Mouse (Mus musculus): ENCODE measurements around the gene Slc8a2.

Gene Slc8a2

DNA sequence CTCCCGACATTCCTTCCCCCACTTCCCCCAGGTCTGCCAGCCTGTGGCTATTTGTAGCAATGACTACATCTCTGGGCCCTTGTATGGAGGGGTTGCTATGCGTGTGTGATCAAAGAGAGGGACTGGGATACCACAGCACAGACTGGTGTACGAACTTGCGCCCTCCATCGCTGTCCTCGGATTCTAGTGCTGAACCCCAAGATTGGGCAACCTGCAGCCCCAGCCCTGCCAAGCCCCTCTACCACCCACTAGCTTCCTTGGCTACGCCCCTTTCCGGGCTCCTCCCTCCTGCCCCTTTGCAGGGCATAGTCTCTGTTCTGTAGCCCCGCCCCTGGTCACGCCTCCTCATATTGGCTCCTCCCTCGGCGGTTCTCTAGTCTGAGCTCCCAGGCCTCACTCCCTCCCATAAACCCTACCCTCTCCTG, at the start of gene Slc8a2:
Gene Slc8a2, plus strand, starts transcription at position 406 of the 425 bp plus-strand sequence.
- peak; percentile 49 for DNase-seq

- no peak for DNase-seq
Measured at GRCm38 (mm10) chr7:16079947-16080346, 49.7 kb upstream of the Slc8a2 start.

GRCm38 (mm10) chr7:16080581-16080980, 49.0 kb upstream of the Slc8a2 start:
- no peak for DNase-seq

DNA sequence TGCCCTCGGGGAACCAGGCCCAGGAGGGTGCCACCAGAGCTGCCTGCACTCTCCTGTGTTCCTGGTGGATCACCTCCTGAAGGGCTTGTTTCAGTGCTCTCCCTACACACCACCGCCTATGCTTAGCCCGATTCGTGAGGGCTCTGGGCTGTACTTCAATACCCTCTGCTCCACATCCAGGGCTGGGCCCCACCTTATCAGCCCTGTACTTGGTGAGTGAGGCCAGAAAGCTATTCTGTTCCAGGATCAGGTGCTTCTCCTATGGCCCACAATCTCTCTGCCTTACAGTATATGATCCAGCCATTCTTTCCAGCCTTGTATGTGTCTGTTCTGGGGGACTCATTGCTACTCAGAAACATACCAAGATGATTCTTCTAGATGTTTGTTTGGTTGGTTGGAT, 46.3 kb upstream of the Slc8a2 start:
- DNase-seq, result no peak

DNA sequence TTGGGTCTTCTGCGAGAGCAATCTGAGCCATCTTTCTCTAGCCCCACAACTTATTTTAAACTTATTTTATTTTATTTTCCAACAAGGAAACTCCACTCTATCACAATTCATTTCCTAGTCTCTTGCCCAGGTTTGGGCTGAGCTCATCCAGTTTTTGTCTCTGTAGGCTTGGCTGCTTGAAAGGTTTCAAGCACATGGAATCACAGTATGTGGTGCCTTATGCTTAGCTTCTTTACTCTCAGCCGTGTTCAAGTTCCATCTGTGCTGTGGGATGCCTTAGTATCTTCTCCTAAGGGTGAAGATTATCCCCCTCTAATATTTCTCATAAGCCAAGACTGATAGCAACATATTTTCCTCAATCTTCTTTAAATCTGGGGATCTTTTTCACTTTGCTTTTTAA, 42.0 kb upstream of the Slc8a2 start:
- DNase-seq, result no peak

GRCm38 (mm10) chr7:16094592-16094991, 35.0 kb upstream of the Slc8a2 start:
- no peak for DNase-seq

- DNase-seq, result peak; percentile 100
Measured at GRCm38 (mm10) chr7:16098021-16099017, 31.3 kb upstream of the Slc8a2 start, which contains the start of gene Napa. Napa (plus strand) TSS chr7:16098458.

DNA sequence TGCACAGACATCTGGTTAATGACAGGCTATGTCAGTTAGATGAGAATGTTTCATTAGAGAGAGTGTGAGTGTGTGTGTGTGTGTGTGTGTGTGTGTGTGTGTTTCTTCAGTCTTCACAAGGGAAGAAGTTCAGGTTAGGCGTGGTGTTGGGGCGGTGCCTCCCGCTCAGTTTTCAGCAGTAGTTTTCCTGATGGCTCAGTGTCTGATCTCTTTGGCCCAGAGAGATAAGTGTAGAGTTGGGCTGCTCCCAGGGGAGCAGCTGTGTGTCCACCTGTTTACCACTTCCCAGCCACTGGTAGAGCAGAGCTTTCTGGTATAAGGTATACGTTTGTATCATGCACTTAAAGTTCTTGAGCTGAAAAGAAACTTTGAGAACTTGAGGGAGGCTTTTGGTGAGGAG, 29.7 kb upstream of the Slc8a2 start:
- no peak for DNase-seq

DNA sequence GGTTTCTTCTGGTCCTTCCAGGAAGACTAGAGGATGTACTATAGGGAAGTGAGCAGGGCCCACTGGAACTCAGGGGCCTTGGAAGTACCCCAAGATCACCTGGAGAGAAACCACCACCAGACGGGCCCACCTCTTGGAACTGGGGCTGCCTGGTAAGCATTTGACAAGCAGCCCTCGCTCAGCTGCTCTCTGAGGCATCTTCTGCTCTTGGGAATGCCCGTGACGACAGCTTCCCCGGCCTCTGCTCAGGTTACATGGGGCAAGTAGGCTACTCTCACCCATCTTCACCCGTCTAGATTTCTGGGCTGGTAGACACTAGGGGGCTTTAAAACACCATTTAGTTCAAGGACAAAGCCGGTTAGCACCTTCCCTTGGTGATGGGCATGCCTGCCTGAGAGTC, 28.5 kb upstream of the Slc8a2 start:
- DNase-seq, result no peak

- no peak for DNase-seq
Measured at GRCm38 (mm10) chr7:16101726-16102475, 27.7 kb upstream of the Slc8a2 start.

- no peak for DNase-seq
Measured at GRCm38 (mm10) chr7:16102686-16103226, 26.9 kb upstream of the Slc8a2 start.

- peak; percentile 21 for DNase-seq
Measured at GRCm38 (mm10) chr7:16103760-16104159, 25.9 kb upstream of the Slc8a2 start.

DNA sequence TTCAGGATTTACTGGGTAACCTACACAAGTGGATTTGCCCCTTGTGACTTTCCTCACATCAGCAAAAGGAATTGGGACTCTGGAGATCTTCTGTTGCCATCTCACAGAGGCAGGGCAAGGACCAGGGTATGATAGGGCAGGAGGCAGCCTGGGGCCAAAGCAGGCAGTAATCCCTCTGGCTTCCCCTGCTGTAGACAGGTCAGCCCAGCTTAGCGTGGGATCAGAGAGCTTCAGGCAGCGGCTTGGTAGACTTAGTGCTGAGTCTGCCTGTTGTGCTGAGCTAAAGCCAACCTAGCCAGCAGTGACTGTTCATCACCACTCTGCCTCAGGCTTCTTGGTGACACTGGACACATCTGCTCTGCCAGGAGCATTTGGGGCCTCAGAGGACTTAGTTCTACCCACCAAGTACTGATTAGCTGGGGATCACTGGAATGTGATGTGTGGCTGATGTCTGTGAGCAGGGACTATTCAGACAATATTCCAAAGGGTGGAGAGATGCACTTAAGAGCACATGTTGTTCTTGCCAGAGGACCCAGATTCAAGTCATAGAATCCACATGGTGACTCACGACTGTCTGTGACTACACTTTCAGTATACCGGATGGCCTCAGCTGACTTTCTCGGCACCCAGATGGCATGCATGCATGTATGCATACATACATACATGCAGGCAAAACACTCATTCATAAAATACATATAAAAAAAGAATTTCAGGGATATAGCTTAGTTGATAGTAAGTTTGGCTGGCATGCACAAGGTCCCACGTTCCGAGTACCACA, 24.8 kb upstream of the Slc8a2 start:
- DNase-seq, result no peak

- DNase-seq, result no peak
Measured at GRCm38 (mm10) chr7:16108886-16109542, 20.6 kb upstream of the Slc8a2 start.

DNA sequence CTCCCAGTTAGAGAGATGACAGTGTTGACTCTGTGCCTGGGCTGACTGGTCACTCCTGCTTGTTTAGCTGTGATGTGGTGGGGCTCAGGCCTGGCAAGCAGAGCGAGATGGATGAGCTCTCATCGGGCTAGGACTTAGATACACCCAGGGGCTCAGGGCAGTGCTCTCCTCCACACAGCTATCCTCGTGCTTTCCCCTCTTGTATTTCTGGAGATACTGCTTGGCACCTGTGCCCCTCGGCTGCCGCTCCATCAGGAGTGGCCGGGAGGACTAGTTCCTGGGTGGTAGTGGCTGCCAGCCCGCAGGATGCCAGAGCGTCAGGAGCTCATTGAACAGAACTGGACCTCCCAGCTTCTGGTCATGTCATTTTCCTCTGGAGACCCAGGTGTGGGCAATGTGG, 19.5 kb upstream of the Slc8a2 start:
- DNase-seq, result no peak

DNA sequence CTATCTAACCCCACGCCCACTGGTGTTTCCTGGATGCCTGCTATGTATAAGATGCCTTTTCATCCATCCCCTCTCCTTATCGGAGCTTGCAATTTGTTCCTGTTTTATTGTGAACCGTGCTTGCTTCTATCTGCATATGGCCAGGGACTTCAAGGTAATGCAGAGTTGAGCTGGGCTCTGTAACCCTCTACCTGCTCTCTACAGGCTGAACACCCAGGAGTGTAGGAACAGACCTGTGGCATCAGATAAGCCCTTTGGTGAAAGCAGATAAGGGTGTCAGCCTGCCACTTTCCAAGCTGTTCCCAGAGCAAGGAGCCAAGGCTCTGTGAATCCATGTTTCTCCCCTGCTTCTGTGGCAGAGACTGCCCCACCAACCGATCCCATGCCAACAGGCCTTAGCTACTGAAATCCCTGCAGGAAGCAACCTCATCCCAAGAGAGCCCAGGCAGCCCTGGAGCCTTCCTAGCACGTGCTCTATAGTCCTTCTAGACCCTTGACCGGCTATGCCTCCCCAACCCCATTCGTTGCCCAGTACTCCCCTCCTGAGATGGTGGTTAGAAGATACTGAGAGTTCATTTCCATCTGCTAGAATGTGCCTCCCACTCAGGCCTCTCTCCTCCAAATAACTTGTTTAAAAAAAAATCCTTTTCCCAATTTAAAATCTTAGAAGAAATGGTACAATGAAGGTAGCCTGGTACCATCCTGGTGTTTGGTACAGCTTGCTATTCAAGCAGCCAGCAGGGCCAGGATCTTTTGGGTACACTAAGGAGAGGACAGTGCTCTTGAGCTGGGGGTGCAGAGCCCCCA, 18.1 kb upstream of the Slc8a2 start:
- DNase-seq, result no peak

GRCm38 (mm10) chr7:16116418-16116817, 13.2 kb upstream of the Slc8a2 start:
- no peak for DNase-seq

DNA sequence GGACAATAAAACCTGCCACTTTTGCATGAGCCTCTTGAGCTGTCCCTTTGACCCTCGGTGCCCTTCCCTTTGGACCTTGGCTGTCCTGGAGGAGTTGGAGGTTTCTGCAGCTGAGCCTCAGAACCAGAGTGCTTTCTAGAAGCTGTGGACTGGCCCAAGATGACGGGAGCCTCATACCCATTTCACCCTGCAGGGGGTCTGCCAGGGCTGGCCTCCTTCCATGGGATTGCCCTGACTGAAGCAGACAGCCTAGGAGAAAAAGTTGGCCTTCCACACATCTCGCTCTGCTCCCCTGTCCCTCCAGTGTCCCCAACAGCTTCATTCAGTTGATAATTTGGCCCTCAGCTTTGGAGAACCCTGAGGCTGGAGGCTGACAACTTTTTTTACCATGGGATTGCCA, 12.5 kb upstream of the Slc8a2 start:
- DNase-seq, result no peak

DNA sequence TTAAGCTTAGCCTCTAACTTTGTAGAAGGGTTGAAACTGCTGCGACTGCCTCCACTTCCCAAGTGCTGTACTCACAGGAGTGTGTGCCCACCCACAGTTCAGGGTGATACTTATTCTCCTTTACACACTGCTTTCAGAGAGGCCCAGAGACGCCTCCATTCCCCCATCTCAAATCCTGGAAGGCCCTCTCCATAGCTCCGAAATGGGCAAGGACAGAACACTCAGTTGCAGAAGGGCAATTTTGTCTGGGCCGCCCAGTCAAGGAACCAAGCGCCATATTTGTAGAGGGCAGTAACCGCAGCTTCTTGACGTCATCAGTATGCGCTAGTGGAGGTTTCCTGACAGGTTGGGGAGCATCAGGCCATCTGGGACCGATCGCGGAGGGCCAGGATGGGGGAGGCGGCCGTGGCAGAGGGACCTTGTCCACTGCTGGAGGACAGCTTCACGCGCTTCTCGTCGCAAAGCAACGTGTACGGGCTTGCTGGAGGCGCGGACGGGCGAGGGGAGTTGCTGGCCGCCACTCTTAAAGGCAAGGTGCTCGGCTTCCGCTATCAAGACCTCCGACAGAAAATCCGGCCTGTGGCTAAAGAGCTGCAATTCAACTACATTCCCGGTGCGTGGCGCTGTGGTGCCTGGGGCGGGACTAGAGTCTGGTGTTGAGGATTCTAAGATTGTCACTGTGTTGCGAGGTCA, 9.9 kb upstream of the Slc8a2 start, which contains the start of gene Kptn:
Gene Kptn, plus strand, starts transcription at position 327 of the 693 bp plus-strand sequence.
- peak; percentile 89 for DNase-seq

- DNase-seq, result no peak
Measured at GRCm38 (mm10) chr7:16120262-16120600, 9.4 kb upstream of the Slc8a2 start.

DNA sequence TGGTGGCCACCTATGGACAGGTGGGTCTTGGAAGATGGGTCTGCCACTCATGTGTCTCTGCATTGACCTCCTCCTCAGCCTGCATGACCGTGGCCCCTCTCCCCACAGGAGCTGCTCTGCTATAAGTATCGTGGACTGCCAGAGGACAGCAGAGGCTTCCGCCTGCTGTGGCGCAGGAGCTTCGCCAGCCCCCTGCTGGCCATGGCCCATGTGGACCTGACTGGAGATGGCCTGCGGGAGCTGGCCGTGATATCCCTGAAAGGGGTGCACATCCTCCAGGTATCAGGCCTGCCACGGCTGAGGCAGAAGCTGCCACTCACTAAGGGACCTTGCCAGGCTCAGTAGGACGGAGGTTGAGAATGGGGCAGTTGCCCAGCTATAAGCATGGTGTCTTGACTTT, 3.8 kb upstream of the Slc8a2 start:
- no peak for DNase-seq

Data from kidney, adult 11 months (tissue).